Mouse (Mus musculus): Measurements from ENCODE around the gene Rag1. TPM values are rescaled to one million over a fixed set of nuclear protein-coding genes. Genes with fewer than 3 reads are reported as not detected.

Rag1 gene
- polyA plus RNA-seq, 1 experiment from 2014 or later = 0.04 TPM

- peaks cover 17% of the 10 kb centered on the region for H3K4me1 ChIP-seq
- no peaks in the 10 kb centered on the region for H3K36me3 ChIP-seq
- no peaks in the 10 kb centered on the region for H3K27me3 ChIP-seq (replicated peaks)
- no peaks in the 10 kb centered on the region for H3K9me3 ChIP-seq (replicated peaks)
- H3K4me3 ChIP-seq (replicated peaks) = no peak overlapping the region
- H3K9ac ChIP-seq (replicated peaks) = no peak overlapping the region
- no peak overlapping the region for H3K27ac ChIP-seq (replicated peaks)
- no peak for ATAC-seq (ENCODE audit: low FRiP score)
- H3K4me2 ChIP-seq = no peak overlapping the region
- 91% methylated on average over 1 of the region's 1 CpGs for WGBS
These were observed 46.2 kb downstream of the Rag1 start for GRCm38 (mm10) chr2:101603099-101603498.

GRCm38 (mm10) chr2:101600703-101601102, 48.6 kb downstream of the Rag1 start:
- no peak for ATAC-seq (ENCODE audit: low FRiP score)
- Histone ChIP-seq H3K9me3 (replicated peaks) (no peaks in the 10 kb centered on the region), H3K4me3 (replicated peaks) (no peak overlapping the region), H3K4me1 (peaks cover 21% of the 10 kb centered on the region), H3K9ac (replicated peaks) (no peak overlapping the region), H3K4me2 (no peak overlapping the region), H3K27ac (replicated peaks) (no peak overlapping the region), H3K36me3 (no peaks in the 10 kb centered on the region), H3K27me3 (replicated peaks) (no peaks in the 10 kb centered on the region)
- whole genome bisulfite sequencing = 30% methylated on average over 8 of the region's 8 CpGs

- peak overlapping the region; percentile 30 for H3K4me2 ChIP-seq
- H3K9ac ChIP-seq (replicated peaks) = no peak overlapping the region
- WGBS = 40% methylated on average over 13 of the region's 13 CpGs
- no peaks in the 10 kb centered on the region for H3K9me3 ChIP-seq (replicated peaks)
- ATAC-seq (ENCODE audit: low FRiP score) = peak; percentile 28; the same call in 1 of the 2 replicates
- H3K4me1 ChIP-seq = peaks cover 21% of the 10 kb centered on the region
- no peaks in the 10 kb centered on the region for H3K27me3 ChIP-seq (replicated peaks)
- H3K4me3 ChIP-seq (replicated peaks) = no peak overlapping the region
- H3K36me3 ChIP-seq = no peaks in the 10 kb centered on the region
- peak overlapping the region; percentile 10; the same call in 1 of the 2 replicates for H3K27ac ChIP-seq (replicated peaks)
These were observed 50.8 kb downstream of the Rag1 start for GRCm38 (mm10) chr2:101598190-101599181.

- Histone ChIP-seq H3K27ac (replicated peaks) (no peak overlapping the region), H3K4me2 (no peak overlapping the region), H3K4me3 (replicated peaks) (no peak overlapping the region), H3K4me1 (peaks cover 30% of the 10 kb centered on the region), H3K27me3 (replicated peaks) (no peaks in the 10 kb centered on the region), H3K9me3 (replicated peaks) (no peaks in the 10 kb centered on the region), H3K36me3 (no peaks in the 10 kb centered on the region), H3K9ac (replicated peaks) (no peak overlapping the region)
- ATAC-seq (ENCODE audit: low FRiP score) = no peak
These were observed 52.1 kb downstream of the Rag1 start for GRCm38 (mm10) chr2:101597186-101597585.

GRCm38 (mm10) chr2:101594681-101595080, 54.6 kb downstream of the Rag1 start:
- no peak overlapping the region for H3K27ac ChIP-seq (replicated peaks)
- peaks cover 37% of the 10 kb centered on the region for H3K4me1 ChIP-seq
- H3K4me3 ChIP-seq (replicated peaks) = no peak overlapping the region
- H3K9ac ChIP-seq (replicated peaks) = no peak overlapping the region
- no peaks in the 10 kb centered on the region for H3K27me3 ChIP-seq (replicated peaks)
- H3K9me3 ChIP-seq (replicated peaks) = no peaks in the 10 kb centered on the region
- H3K36me3 ChIP-seq = no peaks in the 10 kb centered on the region
- H3K4me2 ChIP-seq = no peak overlapping the region
- 61% methylated on average over 5 of the region's 5 CpGs for WGBS
- no peak for ATAC-seq (ENCODE audit: low FRiP score)

GRCm38 (mm10) chr2:101592886-101593285, 56.4 kb downstream of the Rag1 start:
- peak overlapping the region; percentile 60 for H3K27ac ChIP-seq (replicated peaks)
- H3K4me3 ChIP-seq (replicated peaks) = no peak overlapping the region
- H3K9me3 ChIP-seq (replicated peaks) = no peaks in the 10 kb centered on the region
- H3K36me3 ChIP-seq = no peaks in the 10 kb centered on the region
- no peaks in the 10 kb centered on the region for H3K27me3 ChIP-seq (replicated peaks)
- 16% methylated on average over 8 of the region's 8 CpGs for WGBS
- H3K4me1 ChIP-seq = peaks cover 26% of the 10 kb centered on the region
- H3K4me2 ChIP-seq = 0 out of 2 replicates have a peak overlapping the region, but pooled peaks have one; percentile 1
- no peak overlapping the region for H3K9ac ChIP-seq (replicated peaks)
- ATAC-seq (ENCODE audit: low FRiP score) = peak; percentile 13; the same call in 1 of the 2 replicates

- Histone ChIP-seq H3K36me3 (no peaks in the 10 kb centered on the region), H3K9me3 (replicated peaks) (no peaks in the 10 kb centered on the region), H3K27me3 (replicated peaks) (no peaks in the 10 kb centered on the region), H3K4me3 (replicated peaks) (no peak overlapping the region), H3K4me1 (peaks cover 23% of the 10 kb centered on the region), H3K4me2 (peak overlapping the region; percentile 1; the same call in 1 of the 2 replicates), H3K9ac (replicated peaks) (no peak overlapping the region), H3K27ac (replicated peaks) (peak overlapping the region; percentile 60)
- 9% methylated on average over 10 of the region's 10 CpGs for WGBS
- peak; percentile 72 for ATAC-seq (ENCODE audit: low FRiP score)
These were observed 57.1 kb downstream of the Rag1 start for GRCm38 (mm10) chr2:101592023-101592841.

GRCm38 (mm10) chr2:101591356-101591755, 57.9 kb downstream of the Rag1 start:
- Histone ChIP-seq H3K9ac (replicated peaks) (no peak overlapping the region), H3K4me3 (replicated peaks) (no peak overlapping the region), H3K27ac (replicated peaks) (no peak overlapping the region), H3K4me1 (peaks cover 23% of the 10 kb centered on the region), H3K27me3 (replicated peaks) (no peaks in the 10 kb centered on the region), H3K36me3 (no peaks in the 10 kb centered on the region), H3K4me2 (no peak overlapping the region), H3K9me3 (replicated peaks) (no peaks in the 10 kb centered on the region)
- ATAC-seq (ENCODE audit: low FRiP score) = no peak
- 35% methylated on average over 8 of the region's 8 CpGs for whole genome bisulfite sequencing

Other genes starting within 250 kb of the Rag1 start
- gene Rag2, start 24.8 kb downstream of the Rag1 start, polyA plus RNA-seq (2015; fragmentation: Nextera tagmentation; extraction: Ambion mirVana) = 13.1 TPM in 1 of 2 replicates, not detected in the other
- 50.1 and 53.8 TPM in 2 replicates for gene B230118H07Rik, start within 50 bp of the Rag1 start, polyA plus RNA-seq (2015; fragmentation: Nextera tagmentation; extraction: Ambion mirVana)
- 4.0 and 5.5 TPM in 2 replicates for gene Traf6, start 28.9 kb upstream of the Rag1 start, polyA plus RNA-seq (2015; fragmentation: Nextera tagmentation; extraction: Ambion mirVana)
- 8.7 and 11.6 TPM in 2 replicates for gene Prr5l, start 233.5 kb upstream of the Rag1 start, polyA plus RNA-seq (2015; fragmentation: Nextera tagmentation; extraction: Ambion mirVana)
- gene Commd9, start 236.7 kb upstream of the Rag1 start, polyA plus RNA-seq (2015; fragmentation: Nextera tagmentation; extraction: Ambion mirVana) = 90.1 and 105 TPM in 2 replicates

Measured in neural tube, embryonic 15.5 days (tissue).